Mouse (Mus musculus) CH12.LX (cell line): ENCODE results near the gene Hes5. TPM values are rescaled to one million over a fixed set of nuclear protein-coding genes. Genes with fewer than 3 reads are reported as not detected.

Source experiments
- DNase-seq: peaks from one replicate; pipeline ENCODE4 v3.0.0-alpha.2; 2013; ENCODE audit errors: extremely low read depth
- H3K27ac ChIP-seq: 2 replicates; pipeline ENCODE4 v1.5.1; 2012; ENCODE audit warnings: low read depth, mild to moderate bottlenecking, control low read depth, moderate library complexity; ENCODE audit not compliant: insufficient read depth
- H3K27me3 ChIP-seq: replicated peaks from 2 replicates; pipeline ENCODE3; 2012; ENCODE audit warnings: inconsistent platforms
- H3K36me3 ChIP-seq, 2 experiments: replicated peaks in 1 of 2; 2 replicates each; pipeline versions ENCODE3 to v1.6.1; 2012; ENCODE audit warnings: inconsistent platforms in 1 of 2, low read length in 1 of 2, mild to moderate bottlenecking in 1 of 2, mixed read lengths in 1 of 2, moderate library complexity in 1 of 2; ENCODE audit not compliant: control insufficient read depth in 1 of 2, insufficient read depth in 1 of 2
- H3K4me1 ChIP-seq, 2 experiments: 2 replicates each; pipeline ENCODE4 v1.6.1; 2012; ENCODE audit warnings: inconsistent platforms in 1 of 2, moderate library complexity in 1 of 2; ENCODE audit not compliant: insufficient read depth in 2 of 2, control insufficient read depth in 1 of 2
- H3K4me2 ChIP-seq: 2 replicates; pipeline ENCODE4 v1.6.1; 2012; ENCODE audit warnings: low read depth, mild to moderate bottlenecking, control low read depth; ENCODE audit not compliant: poor library complexity, insufficient read depth, severe bottlenecking
- H3K4me3 ChIP-seq, 3 experiments: fragments of 150-350 bp in 1 of 3; sonication (generic) in 1 of 3; replicated peaks in 1 of 3; 2 replicates each; pipeline versions ENCODE3 to v1.5.1; 2011 to 2012; ENCODE audit warnings: low read depth in 2 of 3, low read length in 2 of 3, mild to moderate bottlenecking in 2 of 3, moderate library complexity in 2 of 3, control low read depth in 1 of 3, improper control_type of control experiment in 1 of 3, inconsistent platforms in 1 of 3, mixed read lengths in 1 of 3; ENCODE audit not compliant: poor library complexity in 1 of 3
- H3K79me2 ChIP-seq: replicated peaks from 2 replicates; pipeline ENCODE4 v1.6.1; 2012; ENCODE audit warnings: mild to moderate bottlenecking, moderate library complexity; ENCODE audit not compliant: control insufficient read depth, poor library complexity, insufficient read depth, severe bottlenecking; ENCODE audit errors: extremely low read depth
- H3K9ac ChIP-seq: 2 replicates; pipeline ENCODE4 v1.6.1; 2012; ENCODE audit warnings: low read depth, mild to moderate bottlenecking, control low read depth, moderate library complexity; ENCODE audit not compliant: insufficient read depth
- H3K9me3 ChIP-seq: replicated peaks from 2 replicates; pipeline ENCODE3; 2012; ENCODE audit warnings: low read length, inconsistent platforms, mixed read lengths
- BHLHE40 ChIP-seq: IDR thresholded peaks from 2 replicates; pipeline ENCODE4 v1.6.1; 2011; ENCODE audit warnings: mild to moderate bottlenecking, low read depth, low read length, improper control_type of control experiment
- CHD2 ChIP-seq: IDR thresholded peaks from 2 replicates; pipeline ENCODE4 v1.6.1; 2011; ENCODE audit warnings: low read length, improper control_type of control experiment
- E2F4 ChIP-seq: IDR thresholded peaks from 2 replicates; pipeline ENCODE4 v1.6.1; 2011; ENCODE audit warnings: low read depth, low read length, improper control_type of control experiment; ENCODE audit not compliant: insufficient replicate concordance
- EP300 ChIP-seq: IDR thresholded peaks from 2 replicates; pipeline ENCODE4 v1.6.1; 2011; ENCODE audit warnings: low read length, improper control_type of control experiment
- ETS1 ChIP-seq: conservative IDR thresholded peaks from 2 replicates; pipeline ENCODE4 v1.6.1; 2012; ENCODE audit warnings: low read depth, mild to moderate bottlenecking, inconsistent platforms, low read length, improper control_type of control experiment, moderate library complexity
- GABPA ChIP-seq: IDR thresholded peaks from 2 replicates; pipeline ENCODE4 v1.6.1; 2012; ENCODE audit warnings: low read depth, low read length, improper control_type of control experiment, inconsistent platforms; ENCODE audit not compliant: insufficient replicate concordance
- HCFC1 ChIP-seq: IDR thresholded peaks from 2 replicates; pipeline ENCODE4 v1.6.1; 2012; ENCODE audit warnings: low read depth, mild to moderate bottlenecking, inconsistent platforms, low read length, improper control_type of control experiment
- IRF4 ChIP-seq: IDR thresholded peaks from 2 replicates; pipeline ENCODE4 v1.6.1; 2014; ENCODE audit warnings: low read depth, mild to moderate bottlenecking, inconsistent platforms, low read length, improper control_type of control experiment
- JUN ChIP-seq: IDR thresholded peaks from 2 replicates; pipeline ENCODE4 v1.6.1; 2011; ENCODE audit warnings: low read depth, mild to moderate bottlenecking, low read length, improper control_type of control experiment, moderate library complexity; ENCODE audit not compliant: insufficient read depth
- JUND ChIP-seq: conservative IDR thresholded peaks from 2 replicates; pipeline ENCODE4 v1.6.1; 2011; ENCODE audit warnings: low read depth, low read length, improper control_type of control experiment
- MAX ChIP-seq: IDR thresholded peaks from 2 replicates; pipeline ENCODE4 v1.6.1; 2011; ENCODE audit warnings: low read length, improper control_type of control experiment
- MEF2A ChIP-seq: IDR thresholded peaks from 2 replicates; pipeline ENCODE4 v1.6.1; 2014; ENCODE audit warnings: low read depth, mild to moderate bottlenecking, inconsistent platforms, low read length, improper control_type of control experiment, borderline replicate concordance
- MYC ChIP-seq: IDR thresholded peaks from 2 replicates; pipeline ENCODE4 v1.6.1; 2011; ENCODE audit warnings: low read depth, mild to moderate bottlenecking, improper control_type of control experiment, low read length
- NELFE ChIP-seq: IDR thresholded peaks from 2 replicates; pipeline ENCODE4 v1.6.1; 2011; ENCODE audit warnings: low read depth, low read length, improper control_type of control experiment
- RCOR1 ChIP-seq: conservative IDR thresholded peaks from 2 replicates; pipeline ENCODE4 v1.6.1; 2012; ENCODE audit warnings: low read depth, mild to moderate bottlenecking, inconsistent platforms, low read length, improper control_type of control experiment
- TBP ChIP-seq: conservative IDR thresholded peaks from 2 replicates; pipeline ENCODE4 v1.6.1; 2011; ENCODE audit warnings: low read depth, low read length, improper control_type of control experiment
- TCF12 ChIP-seq: IDR thresholded peaks from 2 replicates; pipeline ENCODE4 v1.6.1; 2014; ENCODE audit warnings: low read depth, mild to moderate bottlenecking, inconsistent platforms, low read length, improper control_type of control experiment
- UBTF ChIP-seq: IDR thresholded peaks from 2 replicates; pipeline ENCODE4 v1.6.1; 2012; ENCODE audit warnings: low read depth, mild to moderate bottlenecking, inconsistent platforms, low read length, improper control_type of control experiment, moderate library complexity
- ZC3H11A ChIP-seq: IDR thresholded peaks from 2 replicates; pipeline ENCODE4 v1.6.1; 2012; ENCODE audit warnings: low read depth, mild to moderate bottlenecking, inconsistent platforms, low read length, improper control_type of control experiment
- ZKSCAN1 ChIP-seq: IDR thresholded peaks from 2 replicates; pipeline ENCODE4 v1.6.1; 2012; ENCODE audit warnings: low read depth, inconsistent platforms, low read length, improper control_type of control experiment, borderline replicate concordance
- ZMIZ1 ChIP-seq: IDR thresholded peaks from 2 replicates; pipeline ENCODE4 v1.6.1; 2012; ENCODE audit warnings: low read depth, mild to moderate bottlenecking, inconsistent platforms, low read length, improper control_type of control experiment
- ZNF384 ChIP-seq: IDR thresholded peaks from 2 replicates; pipeline ENCODE4 v1.6.1; 2012; ENCODE audit warnings: low read depth, low read length, improper control_type of control experiment, inconsistent platforms
- dilution Hi-C: fragments of 300-500 bp; cut with MboI; formaldehyde crosslinking; loops from 2 replicates; pipeline ENCODE4 v1.14.3; 2020; ENCODE audit warnings: low sequenced_read_pairs; ENCODE audit not compliant: extremely low pct_unique_long_range_greater_than_20kb, extremely low pct_ligation_motif_present
- in situ Hi-C: fragments of 300-500 bp; cut with MboI; formaldehyde crosslinking; loops from 3 replicates; pipeline ENCODE4 v1.14.3; 2019; ENCODE audit warnings: low sequenced_read_pairs, low pct_ligation_motif_present, low pct_unique_long_range_greater_than_20kb, mixed read lengths
- polyA plus RNA-seq: library from polyadenylated mRNA; unstranded; fragments of >175 nt; gene quantifications from 2 replicates; pipeline ENCODE4 v1.2.1, GENCODE M21; 2012; ENCODE audit warnings: low read depth; ENCODE audit not compliant: insufficient read length
- total RNA-seq, 2 experiments: library from RNA; depleted of rRNA; stranded (reverse); fragments of 300-350 nt in 1 of 2; fragments of >200 nt in 1 of 2; gene quantifications; 2 replicates each; pipeline ENCODE4 v1.2.3; 2012 to 2014

Hes5 gene
- total and polyA plus RNA-seq, 3 experiments, result 1.7 to 6.8 (median 2.1) TPM

GRCm38 (mm10) chr4:154940156-154940555 lies 20.6 kb upstream of the Hes5 start:
- Histone ChIP-seq H3K27me3 (no peaks in the 10 kb centered on the region), H3K4me2 (no peak overlapping the region), H3K36me3 (no peaks in the 10 kb centered on the region), H3K9me3 (peaks cover 7% of the 10 kb centered on the region), H3K9ac (no peak overlapping the region), H3K27ac (no peak overlapping the region; the same call in 1 of the 2 replicates), H3K4me1 (peaks cover 23 to 60% of the 10 kb centered on the region in 2 experiments), H3K79me2 (no peaks in the 10 kb centered on the region), H3K4me3 (no peak overlapping the region)
- TF ChIP-seq ZKSCAN1 (no peak), NELFE (no peak), JUN (no peak), IRF4 (0 out of 2 replicates have a peak, but pooled peaks have one; percentile 3)
- in situ Hi-C loops, result loop anchor here (5.0 to 25.0 kb wide), 4 partner anchors 33 to 803 kb away; partner anchors contain the start of genes Trp73 and Wrap73
- DNase-seq, result no peak
- dilution Hi-C loops, result no loop called here

- in situ Hi-C loops (loop anchor here (5.0 to 25.0 kb wide), 4 partner anchors 35 to 805 kb away; partner anchors contain the start of genes Trp73 and Wrap73), dilution Hi-C loops (no loop called here)
- TF ChIP-seq BHLHE40 (no peak), UBTF (no peak)
- DNase-seq, result no peak
- Histone ChIP-seq H3K36me3 (no peaks in the 10 kb centered on the region), H3K27me3 (no peaks in the 10 kb centered on the region), H3K4me3 (no peak overlapping the region), H3K79me2 (no peaks in the 10 kb centered on the region), H3K4me2 (no peak overlapping the region), H3K9me3 (peaks cover 7% of the 10 kb centered on the region), H3K27ac (no peak overlapping the region), H3K9ac (no peak overlapping the region), H3K4me1 (peaks cover 29 to 55% of the 10 kb centered on the region in 2 experiments)
These were observed 18.9 kb upstream of the Hes5 start for GRCm38 (mm10) chr4:154941831-154942230.

GRCm38 (mm10) chr4:154942632-154943322 lies 17.9 kb upstream of the Hes5 start:
- no peaks in the 10 kb centered on the region for H3K27me3 ChIP-seq
- H3K4me2 ChIP-seq, result peak overlapping the region; percentile 8
- in situ Hi-C loops (loop anchor here (5.0 to 25.0 kb wide), 4 partner anchors 35 to 805 kb away; partner anchors contain the start of genes Trp73 and Wrap73), dilution Hi-C loops (no loop called here)
- H3K4me1 ChIP-seq, result peaks cover 26 to 50% of the 10 kb centered on the region in 2 experiments
- no peaks in the 10 kb centered on the region for H3K79me2 ChIP-seq
- H3K9me3 ChIP-seq, result peaks cover 7% of the 10 kb centered on the region
- TF ChIP-seq BHLHE40 (peak; percentile 86), ZNF384 (peak; percentile 8; the same call in 1 of the 2 replicates), EP300 (peak; percentile 64), ETS1 (peak; percentile 72), HCFC1 (no peak; the same call in none of the 2 replicates), JUND (no peak; the same call in 1 of the 2 replicates), TBP (peak; percentile 80), ZMIZ1 (peak; percentile 98), MEF2A (peak; percentile 49; the same call in 1 of the 2 replicates), MAX (peak; percentile 50; the same call in 1 of the 2 replicates), CHD2 (0 out of 2 replicates have a peak, but pooled peaks have one; percentile 23), MYC (peak; percentile 63; the same call in 1 of the 2 replicates), TCF12 (peak; percentile 56; the same call in 1 of the 2 replicates), NELFE (0 out of 2 replicates have a peak, but pooled peaks have one; percentile 52), UBTF (no peak), RCOR1 (0 out of 2 replicates have a peak, but pooled peaks have one; percentile 21), E2F4 (no peak), GABPA (no peak), ZC3H11A (no peak)
- no peaks in the 10 kb centered on the region for H3K36me3 ChIP-seq
- peak overlapping the region; percentile 5 to 36 (median 8) for H3K4me3 ChIP-seq
- peak; percentile 86 for DNase-seq
- no peak overlapping the region; the same call in 1 of the 2 replicates for H3K9ac ChIP-seq
- H3K27ac ChIP-seq, result peak overlapping the region; percentile 95
